Mouse (Mus musculus) intestine, embryonic 14.5 days (tissue): Measurements from ENCODE around the gene Pygo1. TPM values are rescaled to one million over a fixed set of nuclear protein-coding genes. Genes with fewer than 3 reads are reported as not detected.

Experiments used
- ATAC-seq: fragments of 200-750 bp; cut with Nextera tagmentation; replicated peaks from 2 replicates; pipeline ENCODE4 v1.8.0; 2017; ENCODE audit warnings: low read depth, moderate number of reproducible peaks, moderate TSS enrichment, moderate library complexity; ENCODE audit not compliant: low FRiP score, low TSS enrichment
- DNase-seq: peaks from one replicate; pipeline ENCODE4 v3.0.0-alpha.2; 2018; ENCODE audit warnings: low spot score
- H3K27ac ChIP-seq: fragments of 300-500 bp; sonication (generic); 2 replicates; pipeline ENCODE4 v1.5.1; 2014; ENCODE audit warnings: low read depth, mild to moderate bottlenecking, control low read depth
- H3K27me3 ChIP-seq: fragments of 300-500 bp; sonication (generic); replicated peaks from 2 replicates; pipeline ENCODE4 v1.6.1; 2014; ENCODE audit warnings: low read length, control low read depth; ENCODE audit not compliant: control insufficient read depth, insufficient read depth
- H3K36me3 ChIP-seq: fragments of 300-500 bp; sonication (generic); 2 replicates; pipeline ENCODE4 v1.6.1; 2014; ENCODE audit warnings: low read length, control low read depth; ENCODE audit not compliant: control insufficient read depth, insufficient read depth
- H3K4me1 ChIP-seq: fragments of 300-500 bp; sonication (generic); replicated peaks from 2 replicates; pipeline ENCODE4 v1.6.1; 2014; ENCODE audit warnings: low read length, control low read depth, mixed read lengths; ENCODE audit not compliant: control insufficient read depth, insufficient read depth
- H3K4me2 ChIP-seq: fragments of 300-500 bp; sonication (generic); 2 replicates; pipeline ENCODE4 v1.6.1; 2014; ENCODE audit warnings: low read length
- H3K4me3 ChIP-seq: fragments of 300-500 bp; sonication (generic); 2 replicates; pipeline ENCODE4 v1.5.1; 2014; ENCODE audit warnings: low read depth, low read length, control low read depth, mixed read lengths
- H3K9ac ChIP-seq: fragments of 300-500 bp; sonication (generic); 2 replicates; pipeline ENCODE4 v1.6.1; 2014; ENCODE audit warnings: mild to moderate bottlenecking, low read length
- H3K9me3 ChIP-seq: fragments of 300-500 bp; sonication (generic); 2 replicates; pipeline ENCODE4 v1.6.1; 2016; ENCODE audit warnings: low read length, control low read depth; ENCODE audit not compliant: control insufficient read depth
- WGBS: fragments of 180-500 bp; shearing (Covaris S2); extraction: QIAGEN DNeasy Blood & Tissue Kit; methylation state at CpG from one replicate; pipeline ENCODE4 v1.1.7; 2014; 5-methylcytosine and 5-hydroxymethylcytosine counted together
- polyA plus RNA-seq: library from polyadenylated mRNA; unstranded; fragments of >200 nt; fragmentation: Nextera tagmentation; extraction: Ambion mirVana; gene quantifications from 2 replicates; pipeline ENCODE4 v1.2.1, GENCODE M21; 2014

Pygo1 gene
- polyA plus RNA-seq, 1 experiment from 2014 or later = 4.6 TPM

GRCm38 (mm10) chr9:72991420-72991819, 66.0 kb downstream of the Pygo1 start:
- H3K9me3 ChIP-seq = no peaks in the 10 kb centered on the region
- no peak overlapping the region for H3K4me2 ChIP-seq
- no peak for ATAC-seq
- no peaks in the 10 kb centered on the region for H3K36me3 ChIP-seq
- no peak overlapping the region for H3K4me3 ChIP-seq
- WGBS = 91% methylated on average over 2 of the region's 2 CpGs
- no peaks in the 10 kb centered on the region; the same call in 1 of the 2 replicates for H3K4me1 ChIP-seq
- H3K27ac ChIP-seq = no peak overlapping the region
- no peak for DNase-seq
- H3K27me3 ChIP-seq = no peaks in the 10 kb centered on the region
- H3K9ac ChIP-seq = no peak overlapping the region

GRCm38 (mm10) chr9:72992576-72992975, 67.1 kb downstream of the Pygo1 start:
- Histone ChIP-seq H3K27me3 (no peaks in the 10 kb centered on the region), H3K4me2 (no peak overlapping the region), H3K9ac (no peak overlapping the region), H3K4me3 (no peak overlapping the region), H3K9me3 (no peaks in the 10 kb centered on the region), H3K4me1 (no peaks in the 10 kb centered on the region), H3K36me3 (no peaks in the 10 kb centered on the region), H3K27ac (no peak overlapping the region)
- DNase-seq = no peak
- WGBS = 88% methylated on average over 5 of the region's 5 CpGs
- no peak for ATAC-seq

- DNase-seq = no peak
- H3K27me3 ChIP-seq = no peaks in the 10 kb centered on the region
- ATAC-seq = no peak
- H3K4me2 ChIP-seq = no peak overlapping the region
- H3K36me3 ChIP-seq = no peaks in the 10 kb centered on the region
- H3K4me1 ChIP-seq = no peaks in the 10 kb centered on the region
- H3K9ac ChIP-seq = no peak overlapping the region
- H3K4me3 ChIP-seq = no peak overlapping the region
- H3K9me3 ChIP-seq = no peaks in the 10 kb centered on the region
- no peak overlapping the region for H3K27ac ChIP-seq
Measured at GRCm38 (mm10) chr9:72996167-72996566, 70.7 kb downstream of the Pygo1 start.

- H3K27me3 ChIP-seq = no peaks in the 10 kb centered on the region
- no peak overlapping the region for H3K4me2 ChIP-seq
- 67% methylated on average over 7 of the region's 7 CpGs for WGBS
- no peaks in the 10 kb centered on the region for H3K9me3 ChIP-seq
- H3K4me1 ChIP-seq = no peaks in the 10 kb centered on the region
- no peak for ATAC-seq
- no peak overlapping the region for H3K27ac ChIP-seq
- no peak overlapping the region for H3K4me3 ChIP-seq
- H3K36me3 ChIP-seq = no peaks in the 10 kb centered on the region
- no peak overlapping the region for H3K9ac ChIP-seq
- no peak for DNase-seq
Measured at GRCm38 (mm10) chr9:72996806-72997205, 71.4 kb downstream of the Pygo1 start.

GRCm38 (mm10) chr9:73000487-73000886, 75.0 kb downstream of the Pygo1 start:
- WGBS = 69% methylated on average over 2 of the region's 2 CpGs
- ATAC-seq (no peak), DNase-seq (no peak)
- H3K4me1 ChIP-seq = no peaks in the 10 kb centered on the region
- no peaks in the 10 kb centered on the region for H3K9me3 ChIP-seq
- no peaks in the 10 kb centered on the region for H3K27me3 ChIP-seq
- no peaks in the 10 kb centered on the region for H3K36me3 ChIP-seq
- no peak overlapping the region for H3K4me2 ChIP-seq
- no peak overlapping the region for H3K4me3 ChIP-seq
- H3K27ac ChIP-seq = no peak overlapping the region
- H3K9ac ChIP-seq = no peak overlapping the region

- Histone ChIP-seq H3K9me3 (no peaks in the 10 kb centered on the region), H3K27ac (no peak overlapping the region), H3K4me3 (no peak overlapping the region), H3K9ac (no peak overlapping the region), H3K36me3 (peaks cover 4% of the 10 kb centered on the region; the same call in 1 of the 2 replicates), H3K4me1 (no peaks in the 10 kb centered on the region), H3K4me2 (no peak overlapping the region), H3K27me3 (no peaks in the 10 kb centered on the region)
- DNase-seq = no peak
- 86% methylated on average over 13 of the region's 13 CpGs for WGBS
- ATAC-seq = no peak
Measured at GRCm38 (mm10) chr9:73001314-73002011, 76.0 kb downstream of the Pygo1 start.

Other genes starting within 250 kb of the Pygo1 start
- 0.84 and 1.1 TPM in 2 replicates for gene Prtg, start 118.8 kb upstream of the Pygo1 start, polyA plus RNA-seq
- gene Dyx1c1, start 33.1 kb downstream of the Pygo1 start, polyA plus RNA-seq = 0.87 and 1.4 TPM in 2 replicates
- gene Gm44503, start 33.2 kb downstream of the Pygo1 start, polyA plus RNA-seq = not detected in 2 replicates
- gene Ccpg1os, start 59.7 kb downstream of the Pygo1 start, polyA plus RNA-seq = 11.1 and 12.2 TPM in 2 replicates
- gene Ccpg1, start 59.8 kb downstream of the Pygo1 start, polyA plus RNA-seq = 21.8 and 22.4 TPM in 2 replicates
- gene Pigb, start 114.7 kb downstream of the Pygo1 start, polyA plus RNA-seq = 18.5 and 19.6 TPM in 2 replicates
- 2.1 and 2.9 TPM in 2 replicates for gene Rab27a, start 119.2 kb downstream of the Pygo1 start, polyA plus RNA-seq
- 0.26 TPM in 1 of 2 replicates, not detected in the other for gene Khdc3, start 176.2 kb downstream of the Pygo1 start, polyA plus RNA-seq
- not detected in 2 replicates for gene Gm20509, start 176.8 kb downstream of the Pygo1 start, polyA plus RNA-seq
- 121 and 126 TPM in 2 replicates for gene Rsl24d1, start 187.8 kb downstream of the Pygo1 start, polyA plus RNA-seq